Mouse (Mus musculus) gastrocnemius, adult 2 months (tissue): ENCODE measurements around the gene Mfsd4b1. TPM values are rescaled to one million over a fixed set of nuclear protein-coding genes. Genes with fewer than 3 reads are reported as not detected.

Experiments used
- DNase-seq: peaks from one replicate; pipeline ENCODE4 v3.0.0; 2022
- H3K27ac ChIP-seq: fragments of 200-600 bp; 2 replicates; pipeline ENCODE4 v1.8.1; 2022; ENCODE audit warnings: mild to moderate bottlenecking
- H3K4me3 ChIP-seq: fragments of 200-600 bp; 2 replicates; pipeline ENCODE4 v1.8.1; 2022; ENCODE audit warnings: mild to moderate bottlenecking, moderate library complexity
- CTCF ChIP-seq: fragments of 200-600 bp; IDR thresholded peaks from 2 replicates; pipeline ENCODE4 v1.8.1; 2022; ENCODE audit warnings: antibody characterized with exemption, mild to moderate bottlenecking, moderate library complexity
- intact Hi-C: fragments of 180-260 bp; cut with DNase I; formaldehyde crosslinking; loops from one replicate; pipeline ENCODE4 v1.15.1; 2025
- long read RNA-seq, 2 experiments: library from polyadenylated mRNA; stranded (forward); transcript quantifications; one replicate each; pipeline ENCODE4 v2.0.0; 2021
- total RNA-seq, 2 experiments: library from RNA; stranded (reverse); gene quantifications; 2 replicates each; pipeline ENCODE4 v1.2.3; 2021

The Mfsd4b1 gene
- total RNA-seq, result 1 to 10 TPM; 2.6 to 3.5 TPM
- long read RNA-seq, experiment 1, transcript Mfsd4b1-201 (4 exons, 2,677 nt), result major isoform, 5 of 6 reads
- long read RNA-seq, experiment 1, partial matches to known transcripts, result 0 of 6 reads
- long read RNA-seq, experiment 1, other reads (novel, unspliced or antisense), result 1 of 6 reads
- long read RNA-seq, experiment 2, transcript Mfsd4b1-201 (4 exons, 2,677 nt), result major isoform, 6 of 6 reads
- long read RNA-seq, experiment 2, partial matches to known transcripts, result 0 of 6 reads
- long read RNA-seq, experiment 2, other reads (novel, unspliced or antisense), result 0 of 6 reads

DNA sequence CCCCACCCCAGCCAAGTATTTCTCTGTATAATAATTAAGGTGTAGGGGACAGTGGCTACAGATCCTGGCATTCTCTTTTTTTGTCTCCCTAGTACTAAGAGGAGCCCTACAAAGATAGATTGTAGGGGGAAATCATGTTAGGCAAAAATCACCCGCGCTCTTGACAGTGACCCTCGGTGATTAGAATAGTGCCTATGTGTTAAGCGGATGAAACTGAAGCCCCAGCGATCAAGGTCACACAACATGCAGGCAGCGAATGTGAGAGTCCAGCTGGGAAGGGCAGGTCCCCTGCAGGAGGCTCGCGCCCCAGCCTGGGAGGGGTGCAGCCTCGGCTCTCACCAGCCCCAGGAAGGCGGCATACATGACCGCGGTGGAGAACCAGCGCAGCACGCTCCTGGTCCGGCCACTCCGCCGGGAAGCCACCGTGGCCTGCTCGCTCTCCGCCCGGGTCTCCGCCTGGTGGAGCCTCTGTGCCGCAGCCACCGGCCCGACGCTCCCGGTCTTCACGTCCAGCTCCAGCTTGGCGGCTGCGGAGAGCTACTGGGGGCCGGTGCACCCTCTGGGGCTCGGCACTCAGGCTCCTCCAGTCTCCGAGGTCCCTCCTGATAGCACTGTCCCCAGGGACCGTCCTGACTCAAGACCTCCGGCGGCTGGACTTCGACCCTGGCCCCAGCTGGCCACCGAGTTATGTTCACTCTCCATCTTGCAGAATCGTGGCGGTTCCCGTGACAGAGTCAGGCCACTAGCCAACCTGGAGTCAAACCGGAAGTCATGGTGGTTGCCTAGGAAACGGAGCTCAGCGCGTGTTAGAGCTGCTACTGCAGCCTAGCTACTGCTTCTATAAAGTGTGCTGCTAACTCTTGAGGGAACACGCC is at the start of gene Mfsd4b1:
Gene Mfsd4b1 (minus strand): TSS at position 715 of the 875 bp plus-strand sequence.
- Histone ChIP-seq H3K27ac (peak within 1 kb of the TSS; percentile 90), H3K4me3 (peak within 1 kb of the TSS; percentile 73)
- TF ChIP-seq CTCF, result peak; percentile 45
- peak; percentile 89 for DNase-seq
- intact Hi-C loops, result loop anchor here (5.0 kb wide), 1 partner anchor 67 kb away; no protein-coding TSS in a partner anchor

DNA sequence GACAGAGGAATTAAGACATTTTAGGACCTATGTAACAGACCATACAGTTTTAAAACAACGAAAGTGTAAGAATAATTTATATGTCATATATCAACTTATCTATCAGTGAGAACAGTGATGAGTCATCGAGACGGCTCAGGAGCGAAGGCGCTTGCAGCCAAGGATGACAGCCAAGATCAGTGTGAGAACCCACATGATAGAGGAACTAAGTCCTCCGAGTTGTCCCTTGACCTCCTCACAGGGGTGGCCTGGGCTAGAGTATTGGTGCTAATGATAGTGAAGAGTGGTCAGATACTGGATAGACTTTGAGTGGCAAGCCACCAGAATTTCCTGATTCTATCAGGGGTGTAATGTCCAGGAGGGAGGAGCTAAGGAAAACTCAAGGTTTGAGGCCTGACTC is 48.5 kb upstream of the Mfsd4b1 start:
- no peak for TF ChIP-seq CTCF
- Histone ChIP-seq H3K27ac (no peak overlapping the region), H3K4me3 (no peak overlapping the region)
- intact Hi-C loops, result no loop called here
- DNase-seq, result peak; percentile 40

GRCm38 (mm10) chr10:40070684-40071083 is 45.6 kb upstream of the Mfsd4b1 start:
- no peak for TF ChIP-seq CTCF
- peak overlapping the region; percentile 59 for H3K27ac ChIP-seq
- intact Hi-C loops, result no loop called here
- DNase-seq, result no peak
- H3K4me3 ChIP-seq, result no peak overlapping the region

- DNase-seq, result peak; percentile 56
- H3K27ac ChIP-seq, result peak overlapping the region; percentile 86
- TF ChIP-seq CTCF, result no peak
- H3K4me3 ChIP-seq, result peak overlapping the region; percentile 41
- intact Hi-C loops, result loop anchor here (5.0 kb wide), 1 partner anchor 38 kb away; no protein-coding TSS in a partner anchor
Measured at GRCm38 (mm10) chr10:40069270-40069669, 44.2 kb upstream of the Mfsd4b1 start.

- TF ChIP-seq CTCF, result no peak
- peak; percentile 64 for DNase-seq
- Histone ChIP-seq H3K27ac (peak overlapping the region; percentile 86), H3K4me3 (peak overlapping the region; percentile 41)
- intact Hi-C loops, result loop anchor here (5.0 kb wide), 1 partner anchor 39 kb away; no protein-coding TSS in a partner anchor
Measured at GRCm38 (mm10) chr10:40068595-40068994, 43.5 kb upstream of the Mfsd4b1 start.

DNA sequence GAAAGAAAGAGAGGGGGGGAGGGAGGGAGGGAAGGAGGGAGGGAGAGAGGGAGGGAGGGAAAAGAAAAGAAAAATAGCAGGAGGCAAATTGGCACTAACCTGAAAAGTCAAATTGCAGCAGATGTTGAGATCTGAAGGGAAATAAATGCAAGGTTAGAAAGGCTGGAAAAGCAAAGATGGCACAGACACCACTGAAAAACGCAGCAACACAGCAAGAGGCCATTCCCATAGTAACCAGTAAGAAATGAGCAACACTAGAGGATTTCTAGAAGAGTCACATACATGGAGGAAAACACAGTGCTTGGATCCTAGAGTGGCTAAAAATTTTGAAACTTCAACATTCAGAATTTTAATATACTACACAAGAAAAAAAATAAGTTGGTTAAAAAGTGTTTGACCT is 42.5 kb upstream of the Mfsd4b1 start:
- no peak for TF ChIP-seq CTCF
- no peak overlapping the region for H3K4me3 ChIP-seq
- intact Hi-C loops, result loop anchor here (5.0 kb wide), 1 partner anchor 40 kb away; no protein-coding TSS in a partner anchor
- H3K27ac ChIP-seq, result peak overlapping the region; percentile 86; the same call in 1 of the 2 replicates
- DNase-seq, result no peak

- Histone ChIP-seq H3K4me3 (no peak overlapping the region), H3K27ac (no peak overlapping the region)
- TF ChIP-seq CTCF, result no peak
- no peak for DNase-seq
- intact Hi-C loops, result loop anchor here (5.0 kb wide), 1 partner anchor 40 kb away; no protein-coding TSS in a partner anchor
Measured at GRCm38 (mm10) chr10:40067071-40067470, 42.0 kb upstream of the Mfsd4b1 start.

DNA sequence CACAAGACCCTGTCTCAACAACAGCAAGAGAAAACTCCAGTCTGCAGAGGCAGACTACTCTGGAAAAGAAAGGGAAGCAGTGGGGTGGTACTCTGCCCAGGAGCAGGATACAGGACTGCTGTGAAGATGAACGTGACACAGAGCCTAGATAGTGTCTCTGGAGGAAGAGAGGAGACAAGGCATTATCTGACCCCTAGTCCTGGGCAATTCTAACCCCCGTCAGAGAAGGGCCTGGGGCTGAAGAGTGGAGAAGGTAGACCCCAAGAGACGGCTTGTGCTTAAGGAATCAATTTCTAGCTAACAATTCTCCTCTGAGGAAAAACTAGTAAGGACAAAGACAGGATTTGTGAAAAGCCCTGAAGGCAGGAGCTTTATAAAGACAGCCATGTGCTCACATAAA is 40.3 kb upstream of the Mfsd4b1 start:
- Histone ChIP-seq H3K27ac (peak overlapping the region; percentile 76), H3K4me3 (no peak overlapping the region)
- no peak for TF ChIP-seq CTCF
- intact Hi-C loops, result loop anchor here (5.0 kb wide), 1 partner anchor 42 kb away; no protein-coding TSS in a partner anchor
- DNase-seq, result no peak

DNA sequence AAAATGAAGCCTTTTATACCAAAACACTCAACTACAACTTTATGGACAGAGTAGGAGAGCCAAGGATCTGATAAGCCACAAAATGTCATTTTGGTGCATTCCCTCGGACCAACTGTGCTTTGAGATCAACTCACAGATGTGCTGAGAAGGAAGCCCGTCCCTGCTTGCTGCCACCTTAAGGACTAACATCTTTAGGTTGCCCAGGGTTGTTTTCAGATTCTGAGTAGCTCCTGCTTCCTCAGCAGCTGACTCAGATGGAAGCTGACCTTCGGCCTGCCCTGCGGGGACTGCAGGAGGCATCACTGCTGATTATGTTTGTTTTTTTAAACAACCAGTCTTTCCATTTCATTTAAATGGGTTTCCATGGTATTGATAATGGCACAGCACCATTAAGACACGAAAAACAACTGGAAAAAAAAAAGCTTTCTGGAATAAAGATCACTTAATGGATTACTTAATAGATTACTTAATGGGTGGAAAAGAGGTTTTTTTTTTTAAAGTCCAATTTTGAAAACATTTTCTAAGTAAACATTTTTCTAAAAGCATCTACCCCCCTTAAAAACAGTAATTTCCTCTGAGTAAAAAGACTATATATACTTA is 38.3 kb upstream of the Mfsd4b1 start:
- TF ChIP-seq CTCF, result no peak
- intact Hi-C loops, result no loop called here
- H3K27ac ChIP-seq, result peak overlapping the region; percentile 76
- no peak for DNase-seq
- H3K4me3 ChIP-seq, result no peak overlapping the region

GRCm38 (mm10) chr10:40062812-40063211 is 37.7 kb upstream of the Mfsd4b1 start:
- Histone ChIP-seq H3K4me3 (no peak overlapping the region), H3K27ac (peak overlapping the region; percentile 76)
- intact Hi-C loops, result no loop called here
- no peak for DNase-seq
- no peak for TF ChIP-seq CTCF

- TF ChIP-seq CTCF, result no peak
- intact Hi-C loops, result no loop called here
- Histone ChIP-seq H3K4me3 (no peak overlapping the region), H3K27ac (peak overlapping the region; percentile 76)
- no peak for DNase-seq
Measured at GRCm38 (mm10) chr10:40061926-40062325, 36.9 kb upstream of the Mfsd4b1 start.

GRCm38 (mm10) chr10:40058786-40059120 is 33.7 kb upstream of the Mfsd4b1 start:
- no peak for DNase-seq
- Histone ChIP-seq H3K27ac (peak overlapping the region; percentile 82), H3K4me3 (no peak overlapping the region)
- no peak for TF ChIP-seq CTCF
- intact Hi-C loops, result loop anchor here (5.0 kb wide), 1 partner anchor 134 kb away; no protein-coding TSS in a partner anchor
